Mouse (Mus musculus) embryonic facial prominence, embryonic 10.5 days (tissue): ENCODE results near the gene Gm21887. TPM values are rescaled to one million over a fixed set of nuclear protein-coding genes. Genes with fewer than 3 reads are reported as not detected.
"Not testable (repeated sequence)": the region's sequence is repeated elsewhere in the genome, so short reads cannot be mapped to it uniquely, and the experiment has no call there.

Source experiments
- DNase-seq: peaks from one replicate; pipeline ENCODE4 v3.0.0-alpha.2; 2017; ENCODE audit warnings: low spot score
- H3K27ac ChIP-seq: fragments of 300-500 bp; sonication (generic); replicated peaks from 2 replicates; pipeline ENCODE4 v1.5.1; 2016; ENCODE audit warnings: mild to moderate bottlenecking
- H3K27me3 ChIP-seq: fragments of 300-500 bp; sonication (generic); replicated peaks from 2 replicates; pipeline ENCODE4 v1.6.1; 2016; ENCODE audit warnings: low read depth, mild to moderate bottlenecking; ENCODE audit not compliant: poor library complexity, severe bottlenecking
- H3K36me3 ChIP-seq: fragments of 300-500 bp; sonication (generic); replicated peaks from 2 replicates; pipeline ENCODE4 v1.6.1; 2016; ENCODE audit warnings: mild to moderate bottlenecking, moderate library complexity
- H3K4me1 ChIP-seq: fragments of 300-500 bp; sonication (generic); 2 replicates; pipeline ENCODE4 v1.6.1; 2016
- H3K4me3 ChIP-seq: fragments of 300-500 bp; sonication (generic); 2 replicates; pipeline ENCODE4 v1.5.1; 2016; ENCODE audit warnings: mild to moderate bottlenecking, moderate library complexity
- H3K9me3 ChIP-seq: fragments of 300-500 bp; sonication (generic); 2 replicates; pipeline ENCODE4 v1.6.1; 2016; ENCODE audit warnings: mild to moderate bottlenecking
- WGBS: fragments of 180-500 bp; shearing (Covaris S2); methylation state at CpG from one replicate; pipeline ENCODE4 v1.1.7; 2016; 5-methylcytosine and 5-hydroxymethylcytosine counted together
- polyA plus RNA-seq: library from polyadenylated mRNA; unstranded; fragments of >200 nt; fragmentation: Nextera tagmentation; extraction: Ambion mirVana; gene quantifications from 2 replicates; pipeline ENCODE4 v1.2.1, GENCODE M21; 2016

The Gm21887 gene
- polyA plus RNA-seq: 259 and 324 TPM in 2 replicates

DNA sequence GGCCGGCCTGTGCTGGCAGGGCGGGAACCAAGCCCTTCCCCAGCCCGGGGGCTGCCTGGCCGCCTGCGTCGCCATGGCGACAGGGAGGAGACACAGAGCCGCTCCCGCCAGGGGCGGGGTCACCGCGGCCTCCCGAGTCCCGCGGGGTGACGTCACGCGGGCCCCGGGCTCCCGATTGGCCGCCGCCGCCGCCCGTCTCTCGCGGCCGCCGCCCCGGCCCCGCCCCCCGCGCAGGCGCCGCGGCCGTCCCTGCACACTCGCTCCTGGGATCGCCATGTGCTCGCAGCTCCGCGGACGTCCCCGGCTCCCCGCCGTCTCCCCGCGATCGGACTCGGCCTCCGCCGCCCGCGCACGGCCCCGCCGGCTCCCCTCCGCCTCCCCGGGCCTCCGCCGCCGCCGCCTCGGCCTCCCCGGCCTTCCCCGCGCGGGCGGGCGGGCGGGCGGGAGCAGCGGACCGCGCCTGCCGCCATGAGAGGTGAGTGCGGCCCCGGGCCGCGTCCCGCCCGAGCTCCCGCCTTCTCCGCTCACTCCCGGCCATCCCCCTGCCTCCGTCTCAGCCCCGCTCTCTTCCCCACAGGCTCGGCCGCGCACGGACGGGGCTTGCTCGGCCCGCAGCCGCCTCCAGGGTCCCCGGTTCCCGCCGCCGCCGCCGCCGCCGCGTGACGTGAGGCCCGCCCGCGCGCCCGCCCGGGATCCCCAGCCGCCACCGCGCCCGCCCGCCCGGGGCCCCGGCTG lies at the start of gene Gm21887:
Gm21887 (plus strand) TSS at position 644 of the 735 bp plus-strand sequence.
- H3K27me3 ChIP-seq: not testable (repeated sequence)
- peaks cover 17% of the 10 kb centered on the region for H3K36me3 ChIP-seq
- peak; percentile 96 for DNase-seq
- H3K9me3 ChIP-seq: peaks cover 53% of the 10 kb centered on the region
- peak within 1 kb of the TSS; percentile 87 for H3K27ac ChIP-seq
- H3K4me3 ChIP-seq: peak within 1 kb of the TSS; percentile 56
- peaks cover 24% of the 10 kb centered on the region for H3K4me1 ChIP-seq
- WGBS: 80% methylated on average over 118 of the region's 118 CpGs

DNA sequence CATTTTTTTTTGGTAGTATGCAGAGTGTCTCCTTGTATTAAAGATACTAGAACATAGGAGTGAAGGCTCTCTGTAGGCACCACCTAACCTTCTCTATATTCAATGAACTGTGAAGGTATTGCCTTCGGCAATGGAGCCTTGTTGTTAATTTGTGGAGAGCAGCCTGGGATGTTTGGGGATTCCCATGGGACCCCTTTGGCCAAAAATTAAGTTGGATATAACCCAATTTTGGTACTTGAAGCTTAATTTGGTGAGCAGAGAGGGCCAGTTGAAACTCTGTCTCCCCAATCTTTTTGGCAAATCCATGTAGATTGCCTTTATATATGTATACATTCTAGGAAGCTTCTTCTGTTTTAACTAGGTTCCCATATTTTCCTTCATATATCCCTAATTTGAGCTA lies 40.1 kb upstream of the Gm21887 start:
- 86% methylated on average over 1 of the region's 1 CpGs for WGBS
- no peak overlapping the region for H3K27ac ChIP-seq
- no peak for DNase-seq
- H3K4me3 ChIP-seq: no peak overlapping the region
- peaks cover 34% of the 10 kb centered on the region for H3K9me3 ChIP-seq
- 0 out of 2 replicates have a peak, but pooled peaks cover 4% of the 10 kb centered on the region for H3K27me3 ChIP-seq
- no peaks in the 10 kb centered on the region for H3K4me1 ChIP-seq
- H3K36me3 ChIP-seq: peaks cover 47% of the 10 kb centered on the region

DNA sequence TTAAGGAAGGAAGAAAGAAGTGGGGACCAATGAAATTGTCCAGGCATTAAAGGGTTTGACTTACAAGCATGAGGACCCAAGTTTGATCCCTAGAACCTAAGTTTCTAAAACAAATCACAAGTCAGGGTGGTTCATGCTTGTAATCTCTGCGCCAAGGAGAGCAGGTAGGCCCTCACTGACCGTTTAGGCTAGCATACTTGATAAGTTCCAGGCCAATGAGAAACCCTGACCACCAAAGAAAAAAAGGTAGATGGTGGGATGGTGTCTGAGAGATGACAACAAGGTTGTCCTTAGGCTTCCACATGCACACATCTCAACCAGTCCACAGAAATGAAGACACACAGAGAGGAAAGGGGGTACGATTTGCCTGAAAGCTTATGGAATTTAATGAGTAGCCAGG lies 39.7 kb upstream of the Gm21887 start:
- peaks cover 38% of the 10 kb centered on the region for H3K9me3 ChIP-seq
- not testable (repeated sequence) for H3K27me3 ChIP-seq, H3K4me3 ChIP-seq, H3K4me1 ChIP-seq, DNase-seq, H3K27ac ChIP-seq
- peaks cover 51% of the 10 kb centered on the region for H3K36me3 ChIP-seq
- whole genome bisulfite sequencing: 84% methylated on average over 3 of the region's 3 CpGs

- H3K27ac ChIP-seq, H3K4me1 ChIP-seq, DNase-seq, H3K4me3 ChIP-seq, H3K27me3 ChIP-seq: not testable (repeated sequence)
- H3K36me3 ChIP-seq: peaks cover 59% of the 10 kb centered on the region
- 90% methylated on average over 7 of the region's 7 CpGs for WGBS
- peaks cover 46% of the 10 kb centered on the region for H3K9me3 ChIP-seq
These were observed 38.9 kb upstream of the Gm21887 start for GRCm38 (mm10) chrX:169970546-169970945.

DNA sequence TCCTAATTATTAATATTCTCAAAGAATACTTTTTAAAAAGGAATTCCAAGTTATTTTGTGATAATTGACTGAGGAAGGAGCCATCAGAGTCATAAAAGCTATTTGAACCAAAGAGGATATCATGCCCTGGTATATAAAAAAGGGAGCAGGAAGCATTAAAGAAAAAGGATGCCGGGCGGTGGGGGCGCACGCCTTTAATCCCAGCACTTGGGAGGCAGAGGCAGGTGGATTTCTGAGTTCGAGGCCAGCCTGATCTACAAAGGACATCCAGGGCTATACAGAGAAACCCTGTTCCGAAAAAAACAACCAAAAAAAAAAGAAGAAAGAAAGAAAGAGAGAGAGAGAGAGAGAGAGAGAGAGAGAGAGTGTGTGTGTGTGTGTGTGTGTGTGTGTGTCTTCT lies 37.9 kb upstream of the Gm21887 start:
- not testable (repeated sequence) for H3K4me3 ChIP-seq, H3K27ac ChIP-seq, DNase-seq, H3K4me1 ChIP-seq, H3K27me3 ChIP-seq
- Histone ChIP-seq H3K9me3 (peaks cover 53% of the 10 kb centered on the region), H3K36me3 (peaks cover 66% of the 10 kb centered on the region)
- WGBS: 87% methylated on average over 6 of the region's 6 CpGs

DNA sequence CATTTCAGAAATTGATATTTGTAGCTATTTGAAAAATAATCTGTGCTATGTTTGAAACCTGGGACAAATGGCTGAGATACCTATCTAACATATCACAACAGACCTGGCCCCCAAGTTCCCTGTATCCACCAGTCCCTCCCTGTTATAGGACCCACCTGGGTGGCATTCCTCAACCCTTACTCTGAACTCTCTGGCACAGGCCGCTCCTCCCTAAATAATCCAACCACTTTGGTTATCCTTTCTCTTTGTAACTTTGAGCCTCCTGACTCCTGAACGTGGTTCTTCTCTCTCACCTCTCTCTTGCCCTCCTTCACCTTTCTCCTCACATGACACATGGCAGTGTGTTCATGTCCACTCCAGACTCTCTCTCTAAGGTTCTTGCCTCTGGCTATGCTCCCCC lies 37.3 kb upstream of the Gm21887 start:
- not testable (repeated sequence) for H3K4me3 ChIP-seq, H3K27me3 ChIP-seq, H3K4me1 ChIP-seq, H3K27ac ChIP-seq, DNase-seq
- peaks cover 71% of the 10 kb centered on the region for H3K36me3 ChIP-seq
- 81% methylated on average over 2 of the region's 2 CpGs for WGBS
- peaks cover 58% of the 10 kb centered on the region for H3K9me3 ChIP-seq

- H3K27me3 ChIP-seq, H3K4me3 ChIP-seq, H3K27ac ChIP-seq, H3K4me1 ChIP-seq, DNase-seq: not testable (repeated sequence)
- Histone ChIP-seq H3K36me3 (peaks cover 78% of the 10 kb centered on the region), H3K9me3 (peaks cover 64% of the 10 kb centered on the region)
- WGBS: 78% methylated on average over 6 of the region's 6 CpGs
These were observed 36.5 kb upstream of the Gm21887 start for GRCm38 (mm10) chrX:169972791-169973494.

DNA sequence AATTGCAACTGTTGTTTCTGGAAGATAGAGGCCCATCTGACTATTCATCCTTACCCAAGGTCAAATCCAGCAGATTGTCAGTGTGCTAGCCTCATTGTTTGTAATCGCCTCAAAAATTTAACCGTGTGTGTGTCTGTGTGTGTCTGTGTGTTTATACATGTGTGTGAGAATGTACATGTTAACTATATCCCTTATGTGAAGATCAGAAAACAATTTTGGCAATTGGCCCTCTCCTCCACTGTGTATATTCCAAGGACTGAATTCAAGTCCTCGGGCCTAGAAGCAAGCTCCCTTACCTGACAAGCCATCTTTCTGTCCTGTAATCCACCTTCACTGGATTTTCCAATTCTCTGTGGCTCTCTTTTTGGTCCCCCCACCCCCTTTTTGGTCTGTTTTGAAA lies 35.7 kb upstream of the Gm21887 start:
- H3K4me1 ChIP-seq, H3K27ac ChIP-seq, H3K27me3 ChIP-seq, H3K4me3 ChIP-seq, DNase-seq: not testable (repeated sequence)
- H3K9me3 ChIP-seq: peaks cover 73% of the 10 kb centered on the region
- 63% methylated on average over 3 of the region's 3 CpGs for WGBS
- peaks cover 87% of the 10 kb centered on the region for H3K36me3 ChIP-seq

- DNase-seq, H3K4me1 ChIP-seq, H3K4me3 ChIP-seq, H3K27me3 ChIP-seq, H3K27ac ChIP-seq: not testable (repeated sequence)
- WGBS: 68% methylated on average over 4 of the region's 4 CpGs
- H3K9me3 ChIP-seq: peaks cover 79% of the 10 kb centered on the region
- peaks cover 91% of the 10 kb centered on the region for H3K36me3 ChIP-seq
These were observed 35.0 kb upstream of the Gm21887 start for GRCm38 (mm10) chrX:169974456-169974855.

DNA sequence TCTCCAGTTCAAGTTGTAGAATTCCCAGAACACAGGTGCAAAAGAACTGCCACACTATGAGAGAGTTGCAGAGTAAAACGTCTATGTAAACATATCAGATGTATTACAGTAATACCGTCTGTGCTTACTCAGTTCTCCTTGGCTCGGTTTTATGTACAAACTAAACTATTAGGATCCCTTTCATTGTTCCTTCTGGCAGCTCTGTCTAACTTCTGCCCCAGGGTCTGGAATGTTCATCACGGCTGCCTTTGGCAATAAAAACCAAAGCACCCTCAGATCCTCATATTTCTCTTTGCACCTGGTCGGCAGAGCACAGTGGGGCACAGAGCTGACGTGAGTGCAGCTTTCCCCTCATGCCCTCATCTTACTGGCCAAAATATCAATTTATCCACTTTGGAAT lies 34.5 kb upstream of the Gm21887 start:
- H3K27me3 ChIP-seq, H3K27ac ChIP-seq, DNase-seq, H3K4me3 ChIP-seq, H3K4me1 ChIP-seq: not testable (repeated sequence)
- Histone ChIP-seq H3K36me3 (peaks cover 91% of the 10 kb centered on the region), H3K9me3 (peaks cover 80% of the 10 kb centered on the region)
- 79% methylated on average over 6 of the region's 6 CpGs for WGBS

DNA sequence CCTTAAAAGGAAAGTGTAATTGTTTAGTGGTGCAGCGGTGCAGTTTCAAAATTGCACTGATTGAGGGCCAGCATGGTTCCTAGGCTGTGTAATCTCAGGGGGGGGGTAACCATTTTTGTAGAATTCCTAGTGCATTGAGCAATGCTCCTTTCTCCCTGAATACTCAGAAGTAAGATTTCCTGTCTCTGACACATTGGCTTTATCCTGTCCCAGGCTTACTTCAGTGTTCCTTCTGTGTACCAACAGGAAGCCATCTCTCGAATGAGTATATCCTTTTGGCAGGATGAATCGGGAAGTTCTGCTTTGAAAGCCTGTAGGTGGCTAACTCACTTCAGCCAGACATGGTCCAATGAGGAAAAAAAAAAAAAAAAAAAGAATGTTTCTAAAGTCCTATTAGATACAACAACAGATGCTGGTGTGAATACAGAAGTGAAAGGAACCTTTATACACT lies 33.8 kb upstream of the Gm21887 start:
- not testable (repeated sequence) for DNase-seq, H3K27me3 ChIP-seq, H3K4me3 ChIP-seq, H3K4me1 ChIP-seq, H3K27ac ChIP-seq
- H3K9me3 ChIP-seq: peaks cover 83% of the 10 kb centered on the region
- WGBS: 86% methylated on average over 3 of the region's 3 CpGs
- peaks cover 91% of the 10 kb centered on the region for H3K36me3 ChIP-seq

GRCm38 (mm10) chrX:169976340-169976739 lies 33.1 kb upstream of the Gm21887 start:
- DNase-seq, H3K27ac ChIP-seq, H3K4me1 ChIP-seq, H3K27me3 ChIP-seq, H3K4me3 ChIP-seq: not testable (repeated sequence)
- 69% methylated on average over 5 of the region's 5 CpGs for WGBS
- Histone ChIP-seq H3K9me3 (peaks cover 88% of the 10 kb centered on the region), H3K36me3 (peaks cover 93% of the 10 kb centered on the region)
